Mouse (Mus musculus): ENCODE data around the gene Sc5d.

The Sc5d gene

DNA sequence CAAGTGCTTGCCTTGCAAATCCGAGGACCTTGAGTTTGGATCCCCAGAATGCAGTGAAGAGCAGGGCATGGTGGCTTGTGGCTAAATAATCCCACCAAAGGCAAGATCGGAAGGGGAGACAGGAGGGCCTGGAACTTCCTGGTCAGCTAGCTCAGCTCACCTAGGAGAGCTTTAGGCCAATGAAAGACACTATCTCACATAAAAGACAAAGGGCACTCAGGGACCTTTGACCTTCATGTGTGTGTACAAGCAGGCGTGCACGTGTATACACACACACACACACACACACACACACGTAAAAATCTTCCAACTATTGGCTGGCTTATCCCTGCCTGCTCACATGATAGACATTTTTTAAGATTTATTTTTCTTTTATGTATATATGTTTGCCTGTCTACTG, 3.6 kb downstream of the Sc5d start:
- DNase-seq (ENCODE audit: low spot score in 2 of 2): no peak

DNA sequence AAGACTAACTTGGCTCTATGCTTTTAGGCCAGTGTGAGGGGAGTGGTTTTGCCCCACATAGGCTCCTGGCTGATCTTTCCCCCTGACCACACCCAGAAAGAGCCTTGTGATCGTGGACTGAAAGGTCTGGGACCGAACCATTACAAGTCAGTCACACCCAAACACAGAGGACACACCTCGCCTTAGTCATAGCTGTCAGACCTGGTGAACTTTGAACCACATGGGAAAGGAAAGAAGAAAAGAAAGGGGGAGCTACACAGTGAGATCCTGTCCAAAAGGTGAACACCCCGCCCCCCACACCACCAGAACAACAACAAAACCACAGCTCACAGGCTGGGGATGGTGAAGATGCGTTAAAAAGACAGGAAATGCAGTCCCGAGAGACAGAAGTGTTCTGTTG, 14.9 kb downstream of the Sc5d start:
- DNase-seq (ENCODE audit: low spot score in 2 of 2): no peak

GRCm38 (mm10) chr9:42246688-42247087, 17.4 kb downstream of the Sc5d start:
- DNase-seq (ENCODE audit: low spot score in 2 of 2): no peak

- no peak for DNase-seq (ENCODE audit: low spot score in 2 of 2)
Measured at GRCm38 (mm10) chr9:42244173-42244572, 19.9 kb downstream of the Sc5d start.

DNA sequence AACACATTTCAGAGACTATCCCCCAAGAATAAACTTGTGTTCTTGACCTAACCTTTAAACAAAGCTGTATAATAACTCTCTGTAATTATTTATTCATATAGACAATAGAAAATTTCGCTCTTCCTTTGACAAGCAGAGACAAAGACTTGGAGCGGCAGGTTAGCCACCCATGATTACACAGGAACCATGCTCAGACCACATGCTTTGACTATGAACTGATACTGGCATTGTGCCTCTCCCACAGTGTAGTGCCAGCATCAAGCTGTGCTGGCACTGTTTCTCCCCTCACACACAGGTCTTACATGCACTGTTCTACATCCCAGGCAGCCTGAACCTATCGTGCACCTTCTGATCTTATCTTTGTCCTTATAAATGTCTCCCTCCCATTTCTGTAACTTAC, 23.0 kb downstream of the Sc5d start:
- no peak for DNase-seq (ENCODE audit: low spot score in 2 of 2)

- peak; percentile 84 for DNase-seq (ENCODE audit: low spot score in 2 of 2)
Measured at GRCm38 (mm10) chr9:42240583-42240992, 23.5 kb downstream of the Sc5d start.

DNA sequence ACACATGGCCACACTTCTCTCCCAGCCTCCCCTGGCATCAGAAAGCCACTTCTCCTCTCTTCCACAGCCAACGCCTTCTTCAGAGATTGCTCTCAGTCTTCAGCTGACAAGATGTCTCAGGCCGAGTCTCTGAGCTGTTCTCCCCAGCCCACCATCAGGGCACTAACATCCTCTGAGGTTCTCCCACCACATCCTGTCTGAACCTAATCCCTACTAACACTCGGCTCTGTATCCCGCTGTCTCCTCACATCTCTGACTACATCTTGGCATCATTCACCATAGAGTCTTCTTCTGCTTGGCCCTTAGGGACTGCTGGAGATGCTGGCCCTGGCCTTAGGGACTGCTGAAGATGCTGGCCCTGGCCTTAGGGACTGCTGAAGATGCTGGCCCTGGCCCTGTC, 25.2 kb downstream of the Sc5d start:
- DNase-seq (ENCODE audit: low spot score in 2 of 2): no peak

DNA sequence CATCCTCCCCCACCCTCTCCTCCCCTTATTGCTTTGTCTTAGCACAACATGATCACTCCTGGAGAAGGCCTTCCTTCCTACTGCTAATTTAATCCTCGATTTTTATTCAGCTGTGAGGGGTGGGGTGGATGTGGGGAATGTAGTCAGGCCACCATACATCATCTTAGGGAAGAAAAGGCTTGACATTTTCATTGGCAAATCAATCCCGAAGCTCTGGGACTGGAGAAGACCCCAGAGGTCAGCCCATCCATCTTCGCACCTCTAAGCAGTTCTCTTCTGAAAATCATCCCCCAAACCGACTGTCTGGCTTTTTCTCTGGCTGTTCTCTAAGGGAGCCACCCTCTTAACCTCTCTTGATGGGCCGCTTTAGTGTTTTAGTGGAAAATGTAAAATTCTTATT, 32.9 kb downstream of the Sc5d start:
- no peak for DNase-seq (ENCODE audit: low spot score in 2 of 2)

DNA sequence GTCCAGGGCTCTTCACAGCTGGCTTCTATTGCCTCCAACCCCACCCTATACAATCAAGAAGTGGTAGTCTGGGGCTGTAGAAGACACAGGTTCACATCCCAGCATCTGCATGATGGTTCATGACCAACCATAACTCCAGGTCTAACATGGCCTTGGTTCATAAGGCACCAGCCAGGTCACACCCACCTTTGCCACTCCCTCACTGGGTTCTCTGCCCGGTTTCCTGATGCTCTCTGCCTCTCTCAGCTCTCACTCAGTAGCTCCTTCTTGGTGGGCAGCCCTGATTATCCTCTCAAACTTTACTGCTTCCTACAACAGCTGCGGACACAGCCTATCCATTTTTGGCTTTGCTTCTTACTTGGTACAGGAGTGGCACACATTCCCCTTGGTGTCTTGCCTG, 33.7 kb downstream of the Sc5d start:
- DNase-seq (ENCODE audit: low spot score in 2 of 2): no peak

GRCm38 (mm10) chr9:42229465-42230110, 34.5 kb downstream of the Sc5d start:
- no peak for DNase-seq (ENCODE audit: low spot score in 2 of 2)

- no peak for DNase-seq (ENCODE audit: low spot score in 2 of 2)
Measured at GRCm38 (mm10) chr9:42227804-42228203, 36.3 kb downstream of the Sc5d start.

DNA sequence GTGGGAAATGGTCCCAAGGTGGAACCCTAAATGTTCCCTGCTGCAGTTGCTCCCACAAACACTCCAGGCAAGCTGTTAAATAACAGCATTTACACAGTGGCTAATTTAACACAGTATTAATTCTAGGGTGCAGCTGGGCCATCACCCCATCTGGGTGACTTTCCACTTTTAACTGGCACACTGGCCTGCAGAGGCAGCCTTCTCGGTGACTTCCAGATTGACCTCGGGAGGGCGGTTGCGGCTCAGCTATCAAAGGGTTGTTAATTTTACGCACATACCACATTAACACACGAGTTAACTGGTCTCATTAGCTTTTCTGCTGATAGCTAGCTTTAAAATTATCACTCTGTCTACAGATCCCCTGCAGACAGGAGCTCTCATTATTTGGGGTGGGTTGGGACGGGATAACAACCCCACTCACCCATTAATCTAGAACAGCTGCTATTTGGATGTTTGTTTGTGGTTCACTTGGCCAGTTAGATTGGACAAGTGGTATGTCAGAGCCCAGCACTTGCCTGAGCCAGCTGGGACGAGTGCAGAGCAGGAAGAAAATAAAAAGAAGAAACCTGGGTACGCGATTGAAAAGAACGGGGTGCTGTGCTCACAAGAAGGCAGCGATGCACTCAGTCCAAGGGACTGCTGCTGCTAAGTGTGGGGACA, 44.9 kb downstream of the Sc5d start:
- no peak for DNase-seq (ENCODE audit: low spot score in 2 of 2)

DNA sequence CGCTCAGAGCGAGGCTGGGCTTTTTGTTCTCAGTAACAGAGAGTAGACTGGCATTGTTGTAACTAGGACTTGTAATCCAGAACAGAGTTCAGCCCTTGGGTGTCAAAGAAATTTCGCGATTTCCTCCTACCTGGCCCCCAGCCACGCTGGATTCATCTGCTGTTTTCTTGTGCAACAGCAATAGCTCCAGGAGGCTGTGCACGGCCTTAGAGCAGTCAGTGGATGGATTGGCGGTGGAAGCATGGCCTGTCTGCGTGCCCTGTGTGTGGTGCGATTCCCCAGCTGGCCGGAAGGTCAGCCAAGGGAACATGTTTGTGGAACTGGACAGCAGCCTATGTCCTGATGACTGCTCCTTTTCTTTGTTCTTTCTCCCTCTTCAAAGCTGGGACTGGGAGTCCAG, 46.4 kb downstream of the Sc5d start:
- peak; percentile 36 to 43 for DNase-seq (ENCODE audit: low spot score in 2 of 2)

- no peak for DNase-seq (ENCODE audit: low spot score in 2 of 2)
Measured at GRCm38 (mm10) chr9:42214116-42214515, 49.9 kb downstream of the Sc5d start.

DNA sequence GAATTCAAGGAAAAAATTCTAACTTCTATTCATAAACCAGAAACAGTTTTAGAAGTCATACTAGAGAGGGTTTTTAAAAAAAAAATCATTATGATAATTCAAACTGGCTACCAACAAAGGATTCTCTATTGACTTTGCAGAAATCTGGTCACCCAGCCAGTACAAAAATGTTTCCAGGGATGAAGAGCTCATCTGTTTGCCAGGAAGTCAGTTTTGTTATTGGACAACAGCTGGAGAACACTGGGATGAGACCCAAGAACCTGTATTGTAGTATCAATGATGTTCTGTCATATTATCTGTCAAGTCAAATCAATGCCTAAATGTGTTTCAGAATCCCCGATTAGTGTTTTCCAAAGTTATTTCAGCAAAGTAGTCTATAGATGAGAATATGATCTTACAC, 50.9 kb downstream of the Sc5d start:
- no peak for DNase-seq (ENCODE audit: low spot score in 2 of 2)

- DNase-seq (ENCODE audit: low spot score in 2 of 2): no peak
Measured at GRCm38 (mm10) chr9:42209666-42210065, 54.4 kb downstream of the Sc5d start.

DNA sequence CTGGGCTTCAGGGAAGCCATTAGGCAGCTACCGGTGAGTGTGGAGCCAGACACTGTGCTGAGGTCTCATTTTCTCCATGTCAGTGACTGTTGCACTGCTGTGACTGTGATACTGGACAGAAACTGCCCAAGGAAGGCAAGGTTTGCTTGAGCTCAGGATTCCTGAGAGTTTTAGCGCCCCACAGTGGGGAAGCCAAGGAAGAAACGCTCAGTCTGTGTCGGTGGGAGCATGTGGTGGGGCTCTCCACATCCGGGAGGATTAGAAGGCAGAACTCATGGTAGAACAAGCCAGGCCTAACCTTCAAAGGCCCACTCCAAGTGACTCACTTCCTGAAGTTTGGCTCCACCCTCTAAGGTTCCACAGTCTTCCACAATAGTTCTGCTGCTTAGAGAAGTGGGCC, 55.6 kb downstream of the Sc5d start:
- peak; percentile 48 to 77 for DNase-seq (ENCODE audit: low spot score in 2 of 2)

DNA sequence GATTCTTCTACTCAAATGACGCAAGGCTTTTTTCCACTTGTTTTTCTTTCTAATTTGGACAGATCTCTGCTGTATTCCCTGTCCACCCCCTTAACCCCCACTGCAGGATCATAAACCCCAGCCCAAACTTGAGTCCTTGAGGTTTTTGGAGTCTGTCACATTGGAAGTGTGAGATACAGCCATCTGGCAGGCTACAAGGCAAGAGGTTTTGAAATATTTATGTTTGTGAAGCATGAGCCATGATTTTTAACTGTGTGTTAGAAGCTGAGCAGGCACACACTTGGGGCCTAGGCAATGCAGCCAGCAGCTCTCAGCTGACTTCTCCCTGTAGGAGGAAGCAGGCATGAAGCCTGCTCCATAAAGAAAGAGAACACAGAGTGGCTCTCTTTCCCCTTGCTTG, 57.3 kb downstream of the Sc5d start:
- DNase-seq (ENCODE audit: low spot score in 2 of 2): no peak

GRCm38 (mm10) chr9:42202271-42202670, 61.8 kb downstream of the Sc5d start:
- no peak for DNase-seq (ENCODE audit: low spot score in 2 of 2)
